Mouse (Mus musculus): ENCODE results near the gene Ttll1.

- TF ChIP-seq POLR2A (IDR thresholded peaks at IDR 0.05; ENCODE audit: low read depth, low read length) (no peak), CTCF (IDR thresholded peaks at IDR 0.05; ENCODE audit: extremely low read depth, insufficient read depth, insufficient read length, insufficient replicate concordance) (no peak)
Measured at GRCm38 (mm10) chr15:83530233-83530632, 19.5 kb upstream of the Ttll1 start.
